Mouse (Mus musculus): Measurements from ENCODE around the gene Pigq. TPM values are rescaled to one million over a fixed set of nuclear protein-coding genes. Genes with fewer than 3 reads are reported as not detected.

Pigq gene
- 56.3 and 61.2 TPM in 2 replicates for polyA plus RNA-seq (2015; fragmentation: Nextera tagmentation; extraction: Ambion mirVana)

DNA sequence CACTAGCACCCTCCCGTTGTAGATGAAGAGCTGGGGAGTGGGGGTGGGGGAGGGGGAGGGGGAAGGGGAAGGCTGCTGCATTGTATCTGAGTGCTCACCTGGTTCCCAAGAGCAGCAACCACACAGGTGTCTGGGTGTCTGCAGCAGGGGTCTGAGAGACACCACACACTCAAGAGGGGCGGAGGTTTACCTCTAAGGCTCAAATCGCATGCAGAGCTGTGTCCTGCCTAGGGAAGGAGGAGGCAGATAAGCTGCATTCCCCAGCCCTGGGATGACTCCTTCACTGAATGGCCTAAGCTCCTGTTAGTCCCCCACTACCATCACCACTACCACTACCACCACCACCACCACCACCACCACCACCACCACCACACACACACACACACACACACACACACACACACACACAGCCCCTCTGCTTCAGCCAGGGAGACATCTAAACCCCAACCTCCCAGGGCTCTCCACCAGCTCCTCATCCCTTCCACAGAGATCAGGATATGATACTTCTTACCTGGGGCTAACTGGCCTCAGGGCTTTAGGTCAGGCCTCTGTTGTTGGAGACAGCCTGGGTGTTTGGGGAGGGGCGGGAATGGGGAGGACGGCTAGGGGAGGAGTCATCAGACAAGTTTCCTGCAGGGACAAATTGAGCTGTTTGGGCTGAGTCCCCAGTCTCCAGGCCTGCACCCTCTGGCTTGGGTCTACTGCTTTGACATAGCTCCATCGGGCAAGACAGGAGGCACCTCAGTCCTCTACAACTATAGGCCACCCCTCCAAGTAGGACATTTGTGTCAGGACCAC, at the start of gene Pigq, which contains the start of gene Nhlrc4:
TSS of gene Pigq (minus strand) at position 571 of the 798 bp plus-strand sequence.
TSS of gene Nhlrc4 (minus strand) at position 596 of the 798 bp plus-strand sequence.
- 67% methylated on average over 6 of the region's 6 CpGs for WGBS
- Histone ChIP-seq H3K27me3 (replicated peaks; ENCODE audit: control insufficient read depth, insufficient read depth, low read length) (no peaks in the 10 kb centered on the region), H3K4me3 (replicated peaks; ENCODE audit: low read length) (no peak within 1 kb of the TSS), H3K4me2 (ENCODE audit: low read length) (no peak within 1 kb of the TSS), H3K36me3 (ENCODE audit: control insufficient read depth, insufficient read depth) (no peaks in the 10 kb centered on the region), H3K4me1 (replicated peaks; ENCODE audit: control insufficient read depth, insufficient read depth, low read length) (peaks cover 14% of the 10 kb centered on the region), H3K9ac (replicated peaks; ENCODE audit: low read depth, low read length) (no peak within 1 kb of the TSS), H3K27ac (ENCODE audit: low read length) (no peak within 1 kb of the TSS), H3K9me3 (ENCODE audit: control insufficient read depth, low read length) (no peaks in the 10 kb centered on the region)
- no peak for ATAC-seq

DNA sequence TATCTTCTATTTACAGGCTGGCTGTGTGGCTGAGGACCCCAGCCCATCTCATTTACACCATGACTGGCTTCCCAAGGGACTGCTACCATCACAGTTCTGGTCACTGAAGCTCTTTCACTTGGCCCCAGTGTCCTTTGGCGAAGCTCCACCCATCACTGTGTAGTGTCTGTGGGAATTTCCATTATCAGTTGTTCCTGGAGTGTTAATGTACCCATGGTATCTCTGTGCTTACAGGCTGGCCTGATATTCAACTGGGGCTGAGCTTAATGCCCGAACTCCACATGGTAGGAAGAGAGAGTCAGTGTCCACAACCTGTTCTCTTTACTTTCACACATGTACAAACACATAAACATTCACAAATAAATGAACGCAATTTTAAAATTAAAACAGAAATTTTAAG, 48.8 kb upstream of the Pigq start:
- no peak for ATAC-seq
- H3K36me3 ChIP-seq (ENCODE audit: control insufficient read depth, insufficient read depth), result peaks cover 48% of the 10 kb centered on the region
- no peak overlapping the region for H3K27ac ChIP-seq (ENCODE audit: low read length)
- no peak overlapping the region for H3K9ac ChIP-seq (replicated peaks; ENCODE audit: low read depth, low read length)
- H3K4me2 ChIP-seq (ENCODE audit: low read length), result no peak overlapping the region
- H3K9me3 ChIP-seq (ENCODE audit: control insufficient read depth, low read length), result no peaks in the 10 kb centered on the region
- H3K27me3 ChIP-seq (replicated peaks; ENCODE audit: control insufficient read depth, insufficient read depth, low read length), result no peaks in the 10 kb centered on the region
- 91% methylated on average over 3 of the region's 3 CpGs for WGBS
- no peak overlapping the region for H3K4me3 ChIP-seq (replicated peaks; ENCODE audit: low read length)
- no peaks in the 10 kb centered on the region for H3K4me1 ChIP-seq (replicated peaks; ENCODE audit: control insufficient read depth, insufficient read depth, low read length)

DNA sequence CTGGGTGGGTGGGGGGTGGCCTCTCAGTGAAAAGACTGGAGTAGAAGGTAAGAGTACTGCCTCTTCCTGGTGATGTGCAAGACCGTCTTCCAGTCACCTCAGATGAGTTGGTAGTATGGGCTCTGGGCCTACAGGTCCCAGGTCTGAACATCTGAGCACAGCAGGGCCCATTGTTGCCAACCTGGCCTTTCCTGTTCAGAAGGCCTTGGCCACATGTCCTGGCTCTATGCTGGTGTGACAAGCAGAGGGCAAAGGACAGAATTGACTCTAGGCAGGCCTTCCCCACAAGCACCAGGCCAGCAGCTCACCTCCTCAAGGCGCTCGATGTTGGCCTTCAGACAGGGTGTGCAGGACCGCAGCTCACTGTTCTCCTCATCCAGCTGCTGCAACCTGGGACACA, 47.5 kb upstream of the Pigq start:
- 93% methylated on average over 4 of the region's 4 CpGs for WGBS
- no peaks in the 10 kb centered on the region for H3K27me3 ChIP-seq (replicated peaks; ENCODE audit: control insufficient read depth, insufficient read depth, low read length)
- no peak overlapping the region for H3K4me2 ChIP-seq (ENCODE audit: low read length)
- no peak overlapping the region for H3K27ac ChIP-seq (ENCODE audit: low read length)
- no peaks in the 10 kb centered on the region for H3K4me1 ChIP-seq (replicated peaks; ENCODE audit: control insufficient read depth, insufficient read depth, low read length)
- no peak for ATAC-seq
- H3K9me3 ChIP-seq (ENCODE audit: control insufficient read depth, low read length), result no peaks in the 10 kb centered on the region
- H3K4me3 ChIP-seq (replicated peaks; ENCODE audit: low read length), result no peak overlapping the region
- H3K9ac ChIP-seq (replicated peaks; ENCODE audit: low read depth, low read length), result no peak overlapping the region
- H3K36me3 ChIP-seq (ENCODE audit: control insufficient read depth, insufficient read depth), result peaks cover 40% of the 10 kb centered on the region

DNA sequence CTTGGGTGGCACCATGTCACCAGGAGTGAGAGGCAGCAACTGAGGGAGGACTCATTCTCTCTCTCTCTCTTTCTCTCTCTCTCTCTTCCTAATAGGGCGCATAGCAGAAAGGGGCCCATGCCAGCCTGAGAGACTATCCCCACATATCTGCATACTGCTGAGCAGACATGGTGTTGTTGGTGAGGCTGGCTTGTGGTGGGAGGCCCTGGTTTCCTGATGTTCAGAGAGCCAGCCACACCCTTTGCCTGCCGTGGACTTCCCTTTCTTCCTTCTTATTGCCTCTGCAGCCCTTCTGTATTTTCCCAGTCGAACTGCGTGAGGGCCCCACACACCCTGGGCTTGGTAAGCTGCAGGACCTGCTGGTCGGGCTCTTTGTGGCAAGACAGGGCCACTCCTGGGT, 45.6 kb upstream of the Pigq start:
- Histone ChIP-seq H3K36me3 (ENCODE audit: control insufficient read depth, insufficient read depth) (peaks cover 38% of the 10 kb centered on the region), H3K27me3 (replicated peaks; ENCODE audit: control insufficient read depth, insufficient read depth, low read length) (no peaks in the 10 kb centered on the region), H3K27ac (ENCODE audit: low read length) (no peak overlapping the region), H3K9me3 (ENCODE audit: control insufficient read depth, low read length) (no peaks in the 10 kb centered on the region), H3K9ac (replicated peaks; ENCODE audit: low read depth, low read length) (no peak overlapping the region), H3K4me1 (replicated peaks; ENCODE audit: control insufficient read depth, insufficient read depth, low read length) (peaks cover 3% of the 10 kb centered on the region; the same call in 1 of the 2 replicates), H3K4me2 (ENCODE audit: low read length) (no peak overlapping the region), H3K4me3 (replicated peaks; ENCODE audit: low read length) (no peak overlapping the region)
- WGBS, result 95% methylated on average over 5 of the region's 5 CpGs
- no peak for ATAC-seq

DNA sequence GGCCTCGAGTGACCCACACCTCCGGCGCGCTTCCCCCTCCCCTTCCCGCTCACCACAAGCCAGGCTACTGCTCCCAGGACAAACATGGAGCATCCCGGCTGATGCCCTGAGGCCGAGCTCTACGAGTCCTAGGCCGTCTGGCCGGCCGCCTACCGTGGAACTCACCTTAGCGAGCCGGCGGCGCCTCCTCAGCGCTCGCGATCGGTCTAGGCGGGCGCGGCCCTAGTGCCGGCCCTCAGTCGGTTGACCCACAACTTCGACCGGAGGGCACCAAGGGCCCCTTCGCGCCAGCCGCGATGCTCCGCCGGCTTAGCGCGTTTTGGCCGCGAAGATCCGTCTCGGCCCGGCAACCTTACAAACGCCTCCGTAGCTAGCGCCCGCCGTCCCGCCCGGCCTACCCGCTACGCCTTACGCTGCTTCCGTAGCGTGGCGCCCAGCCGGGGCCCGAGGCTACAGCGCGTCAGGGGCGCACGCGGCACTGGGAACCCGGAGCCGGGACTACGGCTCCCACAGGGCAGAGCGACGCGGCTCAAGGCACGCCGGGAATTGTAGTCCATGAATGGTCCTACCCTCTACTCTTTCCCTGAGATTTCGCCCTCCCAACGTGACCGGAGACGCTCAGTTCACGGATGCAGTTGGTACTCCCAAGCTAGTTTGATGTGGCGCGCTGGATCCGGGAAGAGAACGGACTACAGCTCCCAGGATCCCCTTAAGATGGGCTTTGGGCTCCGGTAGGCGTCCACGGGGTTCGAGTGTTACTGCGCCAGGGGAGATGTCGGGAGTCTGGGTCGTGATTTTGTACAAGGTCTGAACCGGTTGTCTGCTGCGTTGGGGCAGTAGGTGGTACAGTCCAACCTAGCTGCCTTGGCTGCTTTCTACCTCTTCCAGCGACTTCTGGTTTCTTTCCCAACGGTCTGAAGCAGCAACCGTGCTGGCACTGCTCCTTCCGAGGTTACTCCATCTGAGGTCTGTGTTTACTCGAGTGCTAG, 40.9 kb upstream of the Pigq start, which contains the start of gene Capn15:
TSS of gene Capn15 (minus strand) at position 491 of the 989 bp plus-strand sequence.
- H3K27ac ChIP-seq (ENCODE audit: low read length), result peak within 1 kb of the TSS; percentile 87
- peak within 1 kb of the TSS; percentile 92 for H3K9ac ChIP-seq (replicated peaks; ENCODE audit: low read depth, low read length)
- WGBS, result under 1% methylated on average over 91 of the region's 91 CpGs

DNA sequence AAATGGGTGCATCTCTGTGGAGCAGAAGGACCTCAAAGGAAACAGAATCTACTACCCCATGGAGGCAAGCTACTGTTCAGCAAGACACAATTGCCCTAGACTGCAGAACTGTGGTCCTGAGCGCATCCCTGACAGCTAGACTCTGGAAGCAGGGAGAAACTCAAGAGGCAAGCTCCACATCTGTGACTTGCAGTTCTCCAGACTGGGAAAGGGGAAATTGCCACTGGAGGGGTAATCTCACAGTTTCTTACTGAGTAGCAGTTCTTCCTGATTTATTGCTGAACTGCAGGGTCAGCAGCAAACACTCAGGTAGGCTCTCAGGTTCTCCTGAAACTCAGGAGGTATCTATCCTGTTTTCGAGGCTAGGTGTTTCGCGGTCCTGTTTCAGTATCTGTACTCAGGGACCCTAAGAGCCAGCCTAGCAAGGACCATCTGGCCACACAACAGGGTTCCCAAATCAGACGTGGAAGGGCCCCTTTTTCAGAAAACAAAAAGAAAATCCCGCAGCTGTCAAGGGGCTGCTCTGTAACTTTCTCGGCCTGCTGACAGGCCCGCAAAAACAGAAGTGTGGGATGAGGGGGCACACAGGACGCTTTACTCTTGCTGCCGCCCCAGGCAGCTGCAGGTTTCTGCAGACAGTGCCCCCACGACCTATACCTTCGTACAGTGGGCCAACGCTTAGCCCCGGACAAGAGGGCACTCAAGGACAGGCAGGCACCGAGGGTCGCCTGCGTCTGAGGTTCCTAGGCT, 40.0 kb upstream of the Pigq start:
- H3K9ac ChIP-seq (replicated peaks; ENCODE audit: low read depth, low read length), result peak overlapping the region; percentile 92
- ATAC-seq, result no peak
- peak overlapping the region; percentile 81 for H3K4me2 ChIP-seq (ENCODE audit: low read length)
- 0 out of 2 replicates have a peak, but pooled peaks cover 4% of the 10 kb centered on the region for H3K36me3 ChIP-seq (ENCODE audit: control insufficient read depth, insufficient read depth)
- H3K27ac ChIP-seq (ENCODE audit: low read length), result peak overlapping the region; percentile 87
- H3K4me1 ChIP-seq (replicated peaks; ENCODE audit: control insufficient read depth, insufficient read depth, low read length), result peaks cover 22% of the 10 kb centered on the region
- peak overlapping the region; percentile 91 for H3K4me3 ChIP-seq (replicated peaks; ENCODE audit: low read length)
- no peaks in the 10 kb centered on the region for H3K27me3 ChIP-seq (replicated peaks; ENCODE audit: control insufficient read depth, insufficient read depth, low read length)
- H3K9me3 ChIP-seq (ENCODE audit: control insufficient read depth, low read length), result no peaks in the 10 kb centered on the region
- 13% methylated on average over 17 of the region's 17 CpGs for WGBS

More for the DNA sequence above, 40.9 kb upstream of the Pigq start, which contains the start of gene Capn15:
- peaks cover 22% of the 10 kb centered on the region for H3K4me1 ChIP-seq (replicated peaks; ENCODE audit: control insufficient read depth, insufficient read depth, low read length)
- H3K4me3 ChIP-seq (replicated peaks; ENCODE audit: low read length), result peak within 1 kb of the TSS; percentile 91
- no peaks in the 10 kb centered on the region for H3K9me3 ChIP-seq (ENCODE audit: control insufficient read depth, low read length)
- ATAC-seq, result peak; percentile 100
- peak within 1 kb of the TSS; percentile 81 for H3K4me2 ChIP-seq (ENCODE audit: low read length)
- H3K27me3 ChIP-seq (replicated peaks; ENCODE audit: control insufficient read depth, insufficient read depth, low read length), result no peaks in the 10 kb centered on the region
- peaks cover 11% of the 10 kb centered on the region; the same call in 1 of the 2 replicates for H3K36me3 ChIP-seq (ENCODE audit: control insufficient read depth, insufficient read depth)

DNA sequence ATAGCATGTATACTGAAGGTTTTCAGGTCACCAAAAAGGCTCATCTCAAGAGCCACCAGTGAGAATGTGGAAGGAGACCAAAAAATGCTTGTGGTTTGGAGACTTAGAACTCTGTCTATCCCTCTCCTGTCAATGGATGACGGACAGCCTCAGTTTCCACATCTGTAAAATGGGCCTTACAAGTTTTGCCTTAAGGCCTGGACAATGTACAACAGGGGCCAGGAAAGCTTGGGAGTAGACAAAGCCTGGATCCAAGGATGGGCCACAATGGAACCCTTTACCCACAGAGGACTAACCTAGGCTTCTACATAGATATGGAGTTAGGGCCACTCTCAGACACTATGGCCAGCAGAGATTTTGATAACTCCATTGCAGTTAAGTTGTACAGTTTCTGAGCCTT, 39.3 kb upstream of the Pigq start:
- no peaks in the 10 kb centered on the region for H3K27me3 ChIP-seq (replicated peaks; ENCODE audit: control insufficient read depth, insufficient read depth, low read length)
- H3K27ac ChIP-seq (ENCODE audit: low read length), result no peak overlapping the region
- H3K36me3 ChIP-seq (ENCODE audit: control insufficient read depth, insufficient read depth), result no peaks in the 10 kb centered on the region
- peaks cover 22% of the 10 kb centered on the region for H3K4me1 ChIP-seq (replicated peaks; ENCODE audit: control insufficient read depth, insufficient read depth, low read length)
- peak overlapping the region; percentile 81 for H3K4me2 ChIP-seq (ENCODE audit: low read length)
- H3K9ac ChIP-seq (replicated peaks; ENCODE audit: low read depth, low read length), result peak overlapping the region; percentile 92; the same call in 1 of the 2 replicates
- WGBS, result 100% methylated on average over 1 of the region's 1 CpGs
- H3K9me3 ChIP-seq (ENCODE audit: control insufficient read depth, low read length), result no peaks in the 10 kb centered on the region
- ATAC-seq, result no peak
- peak overlapping the region; percentile 91; the same call in 1 of the 2 replicates for H3K4me3 ChIP-seq (replicated peaks; ENCODE audit: low read length)

DNA sequence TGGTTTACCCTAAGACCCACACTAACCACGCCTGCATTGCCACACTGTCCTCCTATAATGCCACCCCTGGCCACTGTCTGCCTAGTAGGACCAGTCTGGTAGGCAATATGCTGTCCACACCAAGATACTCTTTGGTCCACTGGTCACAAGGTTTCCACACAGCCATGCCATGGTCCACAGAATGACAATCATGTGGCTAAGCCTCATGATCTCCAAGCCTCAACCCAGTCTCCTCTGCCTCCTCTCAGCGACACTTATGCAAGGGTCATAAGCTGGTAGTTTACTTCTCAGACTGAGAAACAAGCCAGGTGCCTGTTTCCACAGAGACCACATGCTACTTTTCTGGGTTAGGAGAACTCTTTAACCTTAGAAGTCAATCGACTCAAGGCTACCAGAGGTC, 38.2 kb upstream of the Pigq start:
- Histone ChIP-seq H3K27me3 (replicated peaks; ENCODE audit: control insufficient read depth, insufficient read depth, low read length) (no peaks in the 10 kb centered on the region), H3K4me2 (ENCODE audit: low read length) (no peak overlapping the region), H3K9ac (replicated peaks; ENCODE audit: low read depth, low read length) (no peak overlapping the region), H3K9me3 (ENCODE audit: control insufficient read depth, low read length) (no peaks in the 10 kb centered on the region), H3K4me1 (replicated peaks; ENCODE audit: control insufficient read depth, insufficient read depth, low read length) (peaks cover 22% of the 10 kb centered on the region), H3K27ac (ENCODE audit: low read length) (no peak overlapping the region), H3K4me3 (replicated peaks; ENCODE audit: low read length) (no peak overlapping the region), H3K36me3 (ENCODE audit: control insufficient read depth, insufficient read depth) (no peaks in the 10 kb centered on the region)
- WGBS, result 91% methylated on average over 3 of the region's 3 CpGs
- ATAC-seq, result no peak
